Mouse (Mus musculus) MEL (cell line): ENCODE results near the gene Hspbp1. TPM values are rescaled to one million over a fixed set of nuclear protein-coding genes. Genes with fewer than 3 reads are reported as not detected.

Source experiments
- DNase-seq: peaks from one replicate; pipeline ENCODE4 v3.0.0; 2011; ENCODE audit warnings: low read depth, low spot score
- H3K27ac ChIP-seq: 2 replicates; pipeline ENCODE4 v1.5.1; 2012; ENCODE audit warnings: low read depth, mild to moderate bottlenecking, control low read depth, low read length, moderate library complexity; ENCODE audit not compliant: control insufficient read depth
- H3K27me3 ChIP-seq, 2 experiments: fragments of 150-350 bp in 1 of 2; sonication (generic) in 1 of 2; 2 replicates each; pipeline ENCODE4 v1.6.1; 2012; ENCODE audit warnings: low read length in 2 of 2, mild to moderate bottlenecking in 2 of 2, improper control_type of control experiment in 1 of 2, moderate library complexity in 1 of 2; ENCODE audit not compliant: insufficient read depth in 2 of 2, control insufficient read depth in 1 of 2
- H3K36me3 ChIP-seq, 2 experiments: 2 replicates each; pipeline ENCODE4 v1.6.1; 2012 to 2014; ENCODE audit warnings: low read length in 2 of 2, improper control_type of control experiment in 1 of 2, inconsistent platforms in 1 of 2, mild to moderate bottlenecking in 1 of 2; ENCODE audit not compliant: insufficient read depth in 2 of 2, control insufficient read depth in 1 of 2
- H3K4me1 ChIP-seq, 2 experiments: fragments of 150-350 bp in 1 of 2; sonication (generic) in 1 of 2; 2 replicates each; pipeline ENCODE4 v1.6.1; 2012; ENCODE audit warnings: low read length in 2 of 2, improper control_type of control experiment in 1 of 2, mild to moderate bottlenecking in 1 of 2; ENCODE audit not compliant: insufficient read depth in 2 of 2, control insufficient read depth in 1 of 2
- H3K4me3 ChIP-seq, 2 experiments: fragments of 150-350 bp in 1 of 2; sonication (generic) in 1 of 2; 2 replicates each; pipeline ENCODE4 v1.5.1; 2012; ENCODE audit warnings: low read depth in 2 of 2, low read length in 2 of 2, mild to moderate bottlenecking in 2 of 2, moderate library complexity in 2 of 2, control low read depth in 1 of 2, improper control_type of control experiment in 1 of 2; ENCODE audit not compliant: control insufficient read depth in 1 of 2, insufficient read depth in 1 of 2
- H3K79me2 ChIP-seq: 2 replicates; pipeline ENCODE4 v1.6.1; 2012; ENCODE audit warnings: mild to moderate bottlenecking, low read length, moderate library complexity; ENCODE audit not compliant: control insufficient read depth, poor library complexity, insufficient read depth
- H3K9ac ChIP-seq: 2 replicates; pipeline ENCODE4 v1.6.1; 2012; ENCODE audit warnings: low read depth, mild to moderate bottlenecking, control low read depth, low read length, moderate library complexity; ENCODE audit not compliant: control insufficient read depth, poor library complexity, severe bottlenecking
- H3K9me3 ChIP-seq: fragments of 150-350 bp; sonication (generic); replicated peaks from 2 replicates; pipeline ENCODE4 v1.6.1; 2012; ENCODE audit warnings: mild to moderate bottlenecking, low read length, improper control_type of control experiment, moderate library complexity; ENCODE audit not compliant: insufficient read depth
- BHLHE40 ChIP-seq: IDR thresholded peaks from 2 replicates; pipeline ENCODE4 v1.6.1; 2012; ENCODE audit warnings: low read depth, mild to moderate bottlenecking, inconsistent platforms, low read length, improper control_type of control experiment, borderline replicate concordance
- CHD2 ChIP-seq: IDR thresholded peaks from 2 replicates; pipeline ENCODE4 v1.6.1; 2011; ENCODE audit warnings: low read length, improper control_type of control experiment
- EP300 ChIP-seq, 2 experiments: IDR thresholded peaks; 2 replicates each; pipeline ENCODE4 v1.6.1; 2011; ENCODE audit warnings: improper control_type of control experiment in 2 of 2, low read length in 2 of 2, low read depth in 1 of 2, mild to moderate bottlenecking in 1 of 2
- JUND ChIP-seq: IDR thresholded peaks from 2 replicates; pipeline ENCODE4 v1.6.1; 2011; ENCODE audit warnings: low read depth, mild to moderate bottlenecking, improper control_type of control experiment, low read length
- KAT2A ChIP-seq: conservative IDR thresholded peaks from 2 replicates; pipeline ENCODE4 v1.6.1; 2012; ENCODE audit warnings: low read depth, low read length, improper control_type of control experiment, inconsistent platforms
- MXI1 ChIP-seq: IDR thresholded peaks from 2 replicates; pipeline ENCODE4 v1.6.1; 2011; ENCODE audit warnings: mild to moderate bottlenecking, low read depth, low read length, improper control_type of control experiment
- MYB ChIP-seq: IDR thresholded peaks from 2 replicates; pipeline ENCODE4 v1.6.1; 2011; ENCODE audit warnings: mild to moderate bottlenecking, low read depth, low read length, improper control_type of control experiment
- MYC ChIP-seq: IDR thresholded peaks from 2 replicates; pipeline ENCODE4 v1.6.1; 2011; ENCODE audit warnings: low read depth, mild to moderate bottlenecking, low read length, improper control_type of control experiment, moderate library complexity
- NELFE ChIP-seq: IDR thresholded peaks from 2 replicates; pipeline ENCODE4 v1.6.1; 2011; ENCODE audit warnings: low read depth, low read length, improper control_type of control experiment
- POLR2AphosphoS2 ChIP-seq: IDR thresholded peaks from 2 replicates; pipeline ENCODE4 v1.6.1; 2011; ENCODE audit warnings: low read length, improper control_type of control experiment
- RAD21 ChIP-seq: IDR thresholded peaks from 2 replicates; pipeline ENCODE4 v1.6.1; 2011; ENCODE audit warnings: mild to moderate bottlenecking, low read depth, low read length, improper control_type of control experiment
- RCOR1 ChIP-seq: IDR thresholded peaks from 2 replicates; pipeline ENCODE4 v1.6.1; 2012; ENCODE audit warnings: low read depth, mild to moderate bottlenecking, inconsistent platforms, low read length, improper control_type of control experiment
- SIN3A ChIP-seq: IDR thresholded peaks from 2 replicates; pipeline ENCODE4 v1.6.1; 2012; ENCODE audit warnings: low read length, improper control_type of control experiment, inconsistent platforms
- USF1 ChIP-seq: IDR thresholded peaks from 2 replicates; pipeline ENCODE4 v1.6.1; 2014; ENCODE audit warnings: low read depth, mild to moderate bottlenecking, inconsistent platforms, low read length, improper control_type of control experiment, moderate library complexity
- USF2 ChIP-seq, 2 experiments: IDR thresholded peaks; 2 replicates each; pipeline ENCODE4 v1.6.1; 2011 to 2012; ENCODE audit warnings: improper control_type of control experiment in 2 of 2, low read length in 2 of 2, borderline replicate concordance in 1 of 2, inconsistent platforms in 1 of 2, low read depth in 1 of 2, mild to moderate bottlenecking in 1 of 2; ENCODE audit not compliant: insufficient read depth in 1 of 2
- ZC3H11A ChIP-seq: IDR thresholded peaks from 2 replicates; pipeline ENCODE4 v1.6.1; 2012; ENCODE audit warnings: low read depth, mild to moderate bottlenecking, inconsistent platforms, low read length, improper control_type of control experiment
- ZKSCAN1 ChIP-seq: IDR thresholded peaks from 2 replicates; pipeline ENCODE4 v1.6.1; 2012; ENCODE audit warnings: low read depth, mild to moderate bottlenecking, inconsistent platforms, low read length, improper control_type of control experiment, moderate library complexity
- polyA plus RNA-seq, 2 experiments: library from polyadenylated mRNA; stranded (reverse) in 1 of 2; unstranded in 1 of 2; fragments of >175 nt in 1 of 2; fragments of >200 nt in 1 of 2; gene quantifications; 2 replicates each; pipeline versions ENCODE4 v1.2.1 to v1.2.4; 2012; ENCODE audit warnings: low replicate concordance in 2 of 2, low read depth in 1 of 2; ENCODE audit not compliant: insufficient read length in 2 of 2, insufficient read depth in 1 of 2, missing spikeins in 1 of 2
- total RNA-seq: library from RNA; depleted of rRNA; stranded (reverse); fragments of 300-350 nt; gene quantifications from 2 replicates; pipeline ENCODE4 v1.2.3, GENCODE M21; 2012

The Hspbp1 gene
- total and polyA plus RNA-seq, 3 experiments: 101 to 111 TPM; not detected in 1

DNA sequence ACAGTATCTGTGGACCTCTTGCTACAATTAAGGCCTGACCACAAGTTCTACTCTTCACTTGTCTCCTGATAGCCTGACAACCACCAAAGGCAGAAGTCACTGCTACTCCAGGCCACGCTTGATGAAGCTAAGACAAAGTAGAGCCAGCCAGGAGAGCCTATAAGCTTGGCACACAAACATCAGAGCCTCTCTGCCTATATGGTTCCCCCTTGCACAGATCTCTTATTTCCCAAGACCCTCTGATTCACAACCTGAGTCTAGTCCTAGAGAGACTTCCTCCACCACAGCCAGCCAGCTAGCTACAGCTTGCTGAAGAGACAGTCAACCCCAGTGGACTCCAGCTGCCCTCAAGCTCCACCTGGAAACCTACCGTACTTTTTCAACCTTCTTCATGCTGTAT is 36.9 kb downstream of the Hspbp1 start:
- peaks cover 12 to 22% of the 10 kb centered on the region in 2 experiments for H3K4me1 ChIP-seq
- DNase-seq: no peak
- no peak overlapping the region for H3K27ac ChIP-seq
- no peaks in the 10 kb centered on the region for H3K9me3 ChIP-seq
- TF ChIP-seq RAD21: no peak
- no peak for TF ChIP-seq EP300 (IDR thresholded peaks at IDR 0.05; ENCODE audit: low read depth in 1 of 2, low read length in 2 of 2)
- no peak for TF ChIP-seq KAT2A
- no peak for TF ChIP-seq MYB
- no peak for TF ChIP-seq JUND
- no peak for TF ChIP-seq MYC
- TF ChIP-seq USF2 (IDR thresholded peaks at IDR 0.05; ENCODE audit: borderline replicate concordance in 1 of 2, insufficient read depth in 1 of 2, low read depth in 1 of 2, low read length in 2 of 2): no peak
- no peak for TF ChIP-seq CHD2
- no peak for TF ChIP-seq SIN3A
- no peak for TF ChIP-seq MXI1
- no peak for TF ChIP-seq NELFE
- TF ChIP-seq RCOR1: no peak
- peaks cover 40% of the 10 kb centered on the region for H3K79me2 ChIP-seq
- peaks cover 23 to 26% of the 10 kb centered on the region in 2 experiments for H3K36me3 ChIP-seq
- no peaks in the 10 kb centered on the region for H3K27me3 ChIP-seq
- no peak overlapping the region for H3K9ac ChIP-seq
- H3K4me3 ChIP-seq: no peak overlapping the region

DNA sequence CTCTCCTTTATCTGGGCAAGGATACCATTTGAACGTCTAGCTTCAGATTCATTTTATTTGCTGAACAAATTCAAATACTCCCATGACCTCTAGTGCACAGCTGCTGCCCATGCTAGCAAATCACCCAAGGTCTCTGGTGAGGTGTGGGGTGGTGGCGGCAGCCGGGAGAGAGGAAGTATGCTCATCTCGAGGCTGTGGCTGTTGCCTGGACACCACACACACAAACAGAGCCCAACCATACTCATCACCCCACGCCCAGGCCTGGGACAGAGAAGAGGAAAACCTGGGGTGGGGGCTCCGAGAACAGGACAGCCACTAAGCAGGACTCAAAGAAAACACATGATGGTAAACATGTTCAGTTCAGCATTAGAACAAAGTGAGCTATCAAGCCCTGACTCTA is 37.6 kb downstream of the Hspbp1 start:
- Histone ChIP-seq H3K9ac (no peak overlapping the region), H3K27ac (no peak overlapping the region), H3K27me3 (no peaks in the 10 kb centered on the region), H3K4me1 (peaks cover 5 to 15% of the 10 kb centered on the region in 2 experiments), H3K4me3 (no peak overlapping the region), H3K9me3 (no peaks in the 10 kb centered on the region), H3K79me2 (peaks cover 33% of the 10 kb centered on the region), H3K36me3 (peaks cover 16 to 24% of the 10 kb centered on the region in 2 experiments)
- TF ChIP-seq ZC3H11A (no peak), ZKSCAN1 (no peak)
- DNase-seq: peak; percentile 47

DNA sequence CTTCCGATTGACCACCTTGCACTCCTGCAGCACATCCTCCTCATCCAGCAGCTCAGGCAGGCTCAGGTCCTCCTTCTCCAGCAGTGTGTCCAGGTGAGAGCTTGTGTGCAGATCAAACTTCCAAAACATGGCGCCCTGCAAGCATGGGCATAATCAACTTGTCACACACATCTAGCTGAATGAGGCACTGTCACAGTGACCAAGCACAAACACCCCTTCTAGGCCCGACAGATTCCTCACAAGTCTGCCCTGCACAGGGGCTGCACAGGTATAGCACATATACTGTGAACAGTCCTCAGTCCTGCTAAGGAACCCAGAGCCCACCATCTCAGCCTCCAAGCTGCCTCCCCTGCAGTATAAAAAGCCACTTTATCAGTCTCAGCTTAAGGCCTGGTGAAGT is 38.1 kb downstream of the Hspbp1 start:
- H3K79me2 ChIP-seq: peaks cover 28% of the 10 kb centered on the region
- no peak for DNase-seq
- no peak overlapping the region for H3K9ac ChIP-seq
- H3K27ac ChIP-seq: no peak overlapping the region
- peaks cover 2 to 13% of the 10 kb centered on the region in 2 experiments; a peak in 1 of 4 replicates for H3K4me1 ChIP-seq
- TF ChIP-seq USF1 (no peak), NELFE (no peak), BHLHE40 (no peak), USF2 (IDR thresholded peaks at IDR 0.05; ENCODE audit: borderline replicate concordance in 1 of 2, insufficient read depth in 1 of 2, low read depth in 1 of 2, low read length in 2 of 2) (no peak), MYC (no peak), POLR2AphosphoS2 (no peak), CHD2 (no peak)
- no peak overlapping the region for H3K4me3 ChIP-seq
- H3K36me3 ChIP-seq: peaks cover 11 to 21% of the 10 kb centered on the region in 2 experiments
- H3K9me3 ChIP-seq: no peaks in the 10 kb centered on the region
- no peaks in the 10 kb centered on the region for H3K27me3 ChIP-seq
